Mouse (Mus musculus): Measurements from ENCODE around the gene Il31ra. TPM values are rescaled to one million over a fixed set of nuclear protein-coding genes. Genes with fewer than 3 reads are reported as not detected.
"Not testable (repeated sequence)": the region's sequence is repeated elsewhere in the genome, so short reads cannot be mapped to it uniquely, and the experiment has no call there.

Il31ra gene
- polyA plus RNA-seq, 1 experiment from 2014 or later = 0.09 TPM

DNA sequence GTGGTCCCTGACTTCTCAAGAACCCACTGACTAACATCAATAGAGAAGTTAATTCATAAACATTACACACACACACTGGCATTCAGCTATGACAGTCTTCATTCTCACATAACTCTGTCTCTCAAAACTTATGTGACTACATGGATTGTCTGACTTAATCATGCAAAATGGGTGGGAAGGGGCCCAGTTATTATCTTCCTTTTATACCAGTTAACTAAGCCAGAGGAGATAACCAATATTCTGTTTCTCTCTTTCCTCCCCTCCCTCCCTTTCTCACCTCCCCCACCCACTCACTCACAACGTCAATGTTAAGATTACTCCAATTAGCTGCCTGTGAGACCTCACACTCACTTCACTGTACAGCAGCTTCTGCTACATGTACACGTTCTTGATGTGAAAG lies 3.9 kb downstream of the Il31ra start:
- Histone ChIP-seq H3K9ac (no peak overlapping the region), H3K4me3 (no peak overlapping the region), H3K36me3 (no peaks in the 10 kb centered on the region), H3K9me3 (no peaks in the 10 kb centered on the region), H3K27me3 (no peaks in the 10 kb centered on the region), H3K4me2 (no peak overlapping the region), H3K27ac (replicated peaks) (no peak overlapping the region), H3K4me1 (replicated peaks) (no peaks in the 10 kb centered on the region)
- ATAC-seq (ENCODE audit: low FRiP score, low read depth) = no peak
- 56% methylated on average over 2 of the region's 2 CpGs for WGBS

DNA sequence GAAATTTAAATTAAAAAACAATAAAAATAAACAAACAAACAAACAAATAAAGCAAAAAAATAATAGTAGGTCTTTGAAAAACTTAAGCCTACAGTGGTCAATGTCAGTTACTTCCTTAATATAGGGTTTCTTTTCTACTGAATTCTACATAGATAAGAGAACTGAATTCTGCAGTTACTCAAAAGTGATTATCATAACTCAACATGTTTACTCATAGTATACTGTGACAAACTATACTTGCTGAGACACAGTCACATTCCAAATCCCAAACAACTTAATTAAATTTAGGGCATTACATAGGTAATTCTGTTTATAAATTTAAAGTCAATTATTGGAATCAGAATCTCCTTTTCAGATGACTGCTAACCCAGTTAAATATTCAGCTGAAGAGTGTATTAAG lies 4.5 kb downstream of the Il31ra start:
- ATAC-seq (ENCODE audit: low FRiP score, low read depth) = no peak
- Histone ChIP-seq H3K36me3 (no peaks in the 10 kb centered on the region), H3K9ac (no peak overlapping the region)

DNA sequence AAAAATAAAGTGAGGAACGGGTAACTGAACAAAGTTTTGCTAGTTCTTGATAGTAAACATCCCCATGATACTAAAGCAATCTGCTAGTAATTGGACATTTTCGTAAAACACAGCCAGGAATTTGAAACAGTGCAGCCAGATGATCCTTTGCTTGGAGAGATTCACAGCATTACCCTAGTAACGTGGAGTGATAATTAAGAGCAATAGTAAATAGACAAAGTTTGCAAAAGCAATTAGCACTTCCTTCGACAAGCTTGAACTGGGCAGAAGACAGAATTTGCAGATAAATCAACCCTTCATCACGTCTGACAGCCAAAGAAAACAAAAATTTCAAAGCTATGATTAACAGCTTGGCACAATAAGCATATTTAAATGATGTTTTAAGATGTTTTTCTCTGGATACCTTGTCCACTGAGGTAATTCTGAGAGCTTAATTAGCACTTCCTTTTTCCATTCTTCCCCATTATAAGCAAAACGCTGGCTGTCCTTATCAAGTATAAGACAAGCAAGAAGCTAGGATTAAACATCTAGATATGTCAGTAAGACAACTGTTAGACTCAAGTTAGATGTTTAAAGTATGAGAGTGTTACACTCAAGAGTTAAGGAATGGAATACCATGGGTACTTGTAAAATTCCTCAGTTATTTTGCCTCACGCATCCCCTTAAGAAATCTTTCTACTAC lies 9.5 kb downstream of the Il31ra start:
- Histone ChIP-seq H3K4me1 (replicated peaks) (no peaks in the 10 kb centered on the region), H3K4me3 (no peak overlapping the region), H3K9me3 (no peaks in the 10 kb centered on the region), H3K4me2 (no peak overlapping the region), H3K27ac (replicated peaks) (no peak overlapping the region), H3K27me3 (no peaks in the 10 kb centered on the region), H3K9ac (no peak overlapping the region), H3K36me3 (no peaks in the 10 kb centered on the region)
- ATAC-seq (ENCODE audit: low FRiP score, low read depth) = no peak
- 66% methylated on average over 7 of the region's 7 CpGs for WGBS

More for the DNA sequence above, 4.5 kb downstream of the Il31ra start:
- Histone ChIP-seq H3K27me3 (no peaks in the 10 kb centered on the region), H3K27ac (replicated peaks) (no peak overlapping the region), H3K9me3 (no peaks in the 10 kb centered on the region), H3K4me1 (replicated peaks) (no peaks in the 10 kb centered on the region), H3K4me3 (no peak overlapping the region), H3K4me2 (no peak overlapping the region)

DNA sequence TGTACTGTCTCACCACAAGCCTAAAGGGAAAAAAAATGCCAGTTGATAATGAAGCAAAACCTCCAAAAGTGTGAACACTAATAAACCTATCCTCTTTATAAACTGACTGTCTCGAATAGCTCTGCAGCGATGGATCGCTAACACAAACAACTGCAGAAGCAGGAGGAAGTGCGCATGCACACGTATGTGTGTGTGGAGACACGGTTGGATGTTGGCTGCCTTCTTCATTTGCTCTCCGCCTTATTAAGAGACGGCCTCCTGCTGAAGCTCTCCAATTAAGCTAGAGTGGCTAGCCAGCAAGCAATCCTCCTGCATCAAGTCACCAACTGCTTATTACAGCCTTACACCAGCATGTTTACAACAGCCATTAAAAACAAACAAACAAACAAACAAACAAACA lies 11.9 kb downstream of the Il31ra start:
- H3K4me3 ChIP-seq = no peak overlapping the region

DNA sequence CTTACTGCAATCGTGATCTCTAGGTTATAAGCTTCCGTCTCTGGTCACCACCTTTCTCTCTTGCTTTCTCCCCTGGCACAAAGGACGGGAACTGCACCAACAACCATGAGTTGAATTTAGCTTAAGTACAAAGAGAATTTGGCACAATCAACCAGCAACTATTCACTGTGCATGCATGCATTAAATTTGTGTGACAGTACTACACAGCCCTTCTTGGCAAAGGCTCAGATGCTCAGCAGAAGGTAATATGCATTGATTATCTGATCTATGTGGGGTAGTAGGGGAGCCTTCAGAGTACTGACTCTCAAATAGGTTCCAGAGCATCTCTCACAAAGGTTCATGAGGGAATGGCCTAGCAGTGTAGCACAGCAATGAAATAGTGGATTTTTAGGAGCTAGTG lies 12.4 kb downstream of the Il31ra start:
- ATAC-seq (ENCODE audit: low FRiP score, low read depth) = no peak; the same call in 1 of the 2 replicates
- Histone ChIP-seq H3K27me3 (no peaks in the 10 kb centered on the region), H3K27ac (replicated peaks) (no peak overlapping the region), H3K9me3 (no peaks in the 10 kb centered on the region), H3K4me1 (replicated peaks) (no peaks in the 10 kb centered on the region), H3K36me3 (no peaks in the 10 kb centered on the region), H3K9ac (no peak overlapping the region), H3K4me3 (no peak overlapping the region), H3K4me2 (no peak overlapping the region)
- 51% methylated on average over 3 of the region's 3 CpGs for WGBS

More for the DNA sequence above, 11.9 kb downstream of the Il31ra start:
- no peaks in the 10 kb centered on the region for H3K36me3 ChIP-seq
- no peak for ATAC-seq (ENCODE audit: low FRiP score, low read depth)
- H3K4me2 ChIP-seq = no peak overlapping the region
- H3K27me3 ChIP-seq = no peaks in the 10 kb centered on the region
- H3K9ac ChIP-seq = no peak overlapping the region
- H3K4me1 ChIP-seq (replicated peaks) = no peaks in the 10 kb centered on the region
- H3K9me3 ChIP-seq = no peaks in the 10 kb centered on the region
- 70% methylated on average over 8 of the region's 8 CpGs for WGBS
- H3K27ac ChIP-seq (replicated peaks) = no peak overlapping the region

DNA sequence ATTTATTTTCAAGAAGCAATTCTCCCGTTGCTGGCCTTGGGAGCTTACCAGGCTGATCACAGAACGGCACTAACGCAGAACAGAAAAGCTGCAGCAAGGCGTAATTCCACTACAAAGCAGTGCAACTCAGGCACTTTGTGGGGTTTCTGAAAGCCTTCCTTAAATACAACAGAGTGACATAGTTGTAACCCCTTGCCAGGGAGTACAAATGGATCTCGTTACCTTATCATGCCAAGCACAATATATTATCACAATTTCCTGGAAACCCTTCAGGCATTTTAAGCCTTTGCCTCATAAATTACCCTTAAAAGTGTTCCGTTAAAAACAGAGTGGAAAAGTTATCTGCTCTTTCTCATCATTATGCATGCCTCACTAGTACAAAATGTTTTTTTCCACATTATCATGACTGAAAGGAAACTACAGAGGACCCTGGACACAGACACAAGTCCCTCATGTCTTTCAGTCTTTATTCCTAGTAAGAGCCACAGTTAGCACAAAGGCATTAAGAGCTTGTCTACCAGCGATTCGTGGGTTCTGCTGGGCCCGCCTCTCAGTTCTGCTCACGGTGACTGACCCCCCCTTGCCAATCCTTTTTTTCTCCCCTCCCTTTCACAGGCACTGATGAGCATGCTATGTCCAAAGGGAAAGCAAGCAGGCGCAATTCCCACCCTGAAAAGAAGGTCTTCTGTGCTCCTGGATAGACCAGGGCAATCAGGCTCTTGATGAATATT lies 13.4 kb downstream of the Il31ra start:
- Histone ChIP-seq H3K4me2 (no peak overlapping the region), H3K27me3 (no peaks in the 10 kb centered on the region), H3K36me3 (no peaks in the 10 kb centered on the region), H3K9me3 (no peaks in the 10 kb centered on the region), H3K9ac (no peak overlapping the region), H3K4me1 (replicated peaks) (no peaks in the 10 kb centered on the region), H3K27ac (replicated peaks) (no peak overlapping the region), H3K4me3 (no peak overlapping the region)
- WGBS = 46% methylated on average over 11 of the region's 11 CpGs
- no peak for ATAC-seq (ENCODE audit: low FRiP score, low read depth)

DNA sequence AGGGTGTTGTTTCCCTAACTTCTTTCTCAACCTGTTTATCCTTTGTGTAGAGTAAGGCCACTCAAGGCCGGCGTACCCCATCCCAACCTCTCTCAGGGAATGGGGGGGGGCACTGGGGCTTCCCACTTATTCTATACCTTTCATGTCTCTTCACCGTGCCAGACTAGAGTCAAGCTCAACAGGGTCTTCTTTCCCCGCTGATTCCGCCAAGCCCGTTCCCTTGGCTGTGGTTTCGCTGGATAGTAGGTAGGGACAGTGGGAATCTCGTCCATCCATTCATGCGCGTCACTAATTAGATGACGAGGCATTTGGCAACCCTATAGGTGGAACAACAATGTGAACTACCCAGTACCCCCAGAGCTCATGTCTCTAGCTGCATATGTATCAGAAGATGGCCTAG lies 16.1 kb downstream of the Il31ra start:
- not testable (repeated sequence) for H3K27me3 ChIP-seq; H3K4me1 ChIP-seq (replicated peaks); ATAC-seq (ENCODE audit: low FRiP score, low read depth); H3K9ac ChIP-seq; H3K36me3 ChIP-seq; H3K27ac ChIP-seq (replicated peaks); H3K4me3 ChIP-seq; H3K4me2 ChIP-seq; H3K9me3 ChIP-seq
- WGBS = 82% methylated on average over 11 of the region's 11 CpGs

DNA sequence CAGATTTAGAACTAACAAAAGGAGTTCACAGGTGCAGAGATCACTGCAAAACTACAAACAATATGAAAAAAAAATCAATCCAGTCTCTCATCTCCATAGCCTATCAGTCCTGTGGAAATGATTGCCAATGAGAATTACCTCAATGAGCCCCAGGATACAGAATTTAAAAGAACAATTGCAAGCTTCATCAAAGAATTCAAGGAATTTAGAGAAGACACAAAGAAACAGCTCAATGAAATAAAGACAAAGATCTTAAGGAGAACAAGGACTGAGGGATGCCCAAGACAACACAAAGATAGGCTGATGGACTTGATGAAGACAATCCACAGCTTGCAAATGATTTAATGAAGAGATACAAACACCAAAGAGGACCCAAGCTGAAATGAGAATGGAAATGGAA lies 20.4 kb downstream of the Il31ra start:
- no peak for ATAC-seq (ENCODE audit: low FRiP score, low read depth)

DNA sequence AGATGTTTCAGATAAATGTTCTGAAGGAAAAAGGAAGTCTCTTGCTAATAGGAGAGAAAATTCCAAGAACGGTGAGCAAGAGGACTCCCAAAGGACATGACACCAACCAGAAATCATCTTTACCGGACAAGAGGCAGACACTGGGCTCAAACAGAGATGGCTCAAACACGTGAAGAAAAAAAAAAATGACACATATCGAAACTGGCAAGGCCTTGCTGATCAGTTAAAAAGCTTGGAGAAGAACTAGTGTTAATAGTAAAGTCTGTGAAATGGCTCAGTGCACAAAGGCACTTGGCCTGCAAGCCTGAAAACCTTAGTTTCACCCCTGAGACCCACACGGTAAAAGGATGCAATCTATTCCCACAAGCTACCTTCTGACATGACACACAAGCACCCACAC lies 23.4 kb downstream of the Il31ra start:
- no peak for ATAC-seq (ENCODE audit: low FRiP score, low read depth)
- Histone ChIP-seq H3K36me3 (no peaks in the 10 kb centered on the region), H3K4me1 (replicated peaks) (no peaks in the 10 kb centered on the region), H3K9me3 (no peaks in the 10 kb centered on the region), H3K27ac (replicated peaks) (no peak overlapping the region), H3K4me3 (no peak overlapping the region), H3K4me2 (no peak overlapping the region), H3K9ac (no peak overlapping the region), H3K27me3 (no peaks in the 10 kb centered on the region)
- WGBS = 76% methylated on average over 5 of the region's 5 CpGs

More for the DNA sequence above, 20.4 kb downstream of the Il31ra start:
- no peak overlapping the region for H3K4me3 ChIP-seq
- H3K9me3 ChIP-seq = no peaks in the 10 kb centered on the region
- H3K4me2 ChIP-seq = no peak overlapping the region
- H3K9ac ChIP-seq = no peak overlapping the region
- no peaks in the 10 kb centered on the region for H3K4me1 ChIP-seq (replicated peaks)
- no peaks in the 10 kb centered on the region for H3K36me3 ChIP-seq
- no peaks in the 10 kb centered on the region for H3K27me3 ChIP-seq
- H3K27ac ChIP-seq (replicated peaks) = no peak overlapping the region

DNA sequence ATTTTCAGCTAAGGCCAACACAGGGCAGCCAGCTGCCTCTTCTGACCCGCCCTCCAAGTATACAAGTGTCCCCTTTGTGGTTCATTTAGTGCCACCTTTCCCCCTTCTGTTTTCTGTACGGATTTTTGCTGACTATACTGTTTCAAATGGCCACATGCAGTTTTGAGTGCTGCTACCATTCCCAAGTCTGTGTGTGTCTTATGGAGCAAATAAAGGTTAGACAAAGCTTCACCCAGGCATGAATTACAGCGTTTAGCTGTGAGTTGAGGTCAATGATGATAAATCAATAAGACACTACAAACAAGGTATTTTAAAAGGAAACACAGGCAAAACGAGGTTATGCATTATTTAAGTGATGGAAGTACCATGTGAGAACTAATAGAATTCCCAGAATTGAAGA lies 24.6 kb downstream of the Il31ra start:
- WGBS = 42% methylated on average over 4 of the region's 4 CpGs
- Histone ChIP-seq H3K4me2 (no peak overlapping the region), H3K9me3 (no peaks in the 10 kb centered on the region), H3K27me3 (no peaks in the 10 kb centered on the region), H3K4me1 (replicated peaks) (no peaks in the 10 kb centered on the region), H3K4me3 (no peak overlapping the region), H3K9ac (no peak overlapping the region), H3K36me3 (no peaks in the 10 kb centered on the region), H3K27ac (replicated peaks) (no peak overlapping the region)
- no peak for ATAC-seq (ENCODE audit: low FRiP score, low read depth)

DNA sequence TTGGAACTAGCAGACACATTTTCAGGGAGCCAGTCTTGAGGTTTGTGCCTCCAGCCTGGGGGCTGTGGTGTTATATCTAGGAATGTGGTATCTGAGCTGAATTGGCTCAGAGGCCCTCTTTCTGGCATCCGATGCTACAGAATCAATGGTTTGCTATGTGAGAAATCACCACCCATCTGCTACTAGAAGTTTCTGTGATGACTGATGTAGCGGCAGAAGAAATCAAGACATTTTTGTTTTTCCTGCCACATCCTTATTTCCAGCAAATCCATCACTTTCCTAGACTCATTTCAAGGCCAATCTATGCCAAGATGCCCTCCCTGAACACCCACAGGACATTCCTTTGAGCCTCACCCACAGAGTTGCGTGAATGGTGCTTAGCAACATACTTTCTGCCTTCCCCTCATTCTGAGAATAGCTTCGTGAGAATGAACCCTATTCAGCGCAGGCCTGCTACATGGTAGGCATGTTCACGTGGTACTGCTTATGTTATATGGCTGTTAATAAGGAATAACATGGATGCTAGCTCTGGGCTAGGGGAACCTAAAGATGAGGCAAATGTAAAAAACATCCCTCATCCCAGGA lies 33.5 kb downstream of the Il31ra start:
- Histone ChIP-seq H3K27ac (replicated peaks) (no peak overlapping the region), H3K4me2 (no peak overlapping the region), H3K4me1 (replicated peaks) (no peaks in the 10 kb centered on the region), H3K27me3 (no peaks in the 10 kb centered on the region), H3K9ac (no peak overlapping the region), H3K36me3 (no peaks in the 10 kb centered on the region), H3K4me3 (no peak overlapping the region), H3K9me3 (no peaks in the 10 kb centered on the region)
- WGBS = 77% methylated on average over 6 of the region's 6 CpGs
- no peak for ATAC-seq (ENCODE audit: low FRiP score, low read depth)

DNA sequence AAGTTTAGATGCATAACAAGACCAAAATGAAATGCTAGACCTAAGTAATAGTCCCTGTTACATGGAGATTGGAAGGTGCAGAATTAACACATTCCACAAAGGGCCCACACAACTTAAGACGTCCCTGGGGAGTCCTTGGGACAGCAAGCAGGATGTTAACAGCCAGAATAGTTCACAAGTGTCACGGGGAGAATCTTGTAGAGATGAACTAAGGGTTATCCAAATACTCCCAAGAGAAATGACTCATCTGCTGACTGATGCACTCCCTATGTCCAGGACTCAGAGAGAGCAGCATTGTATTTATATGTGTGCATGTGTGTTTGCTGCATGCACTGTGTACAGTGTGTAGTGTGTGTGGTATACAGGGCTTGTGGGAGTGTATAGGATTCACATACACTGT lies 37.7 kb downstream of the Il31ra start:
- no peak overlapping the region for H3K9ac ChIP-seq
- no peak overlapping the region for H3K27ac ChIP-seq (replicated peaks)
- H3K4me1 ChIP-seq (replicated peaks) = no peaks in the 10 kb centered on the region
- H3K9me3 ChIP-seq = no peaks in the 10 kb centered on the region
- no peak overlapping the region for H3K4me3 ChIP-seq
- ATAC-seq (ENCODE audit: low FRiP score, low read depth) = no peak
- no peaks in the 10 kb centered on the region for H3K27me3 ChIP-seq
- 67% methylated on average over 2 of the region's 2 CpGs for WGBS
- H3K36me3 ChIP-seq = no peaks in the 10 kb centered on the region
- no peak overlapping the region for H3K4me2 ChIP-seq

All from hindbrain, embryonic 15.5 days (tissue).